Mouse (Mus musculus): ENCODE results near the gene Mad1l1. TPM values are rescaled to one million over a fixed set of nuclear protein-coding genes. Genes with fewer than 3 reads are reported as not detected.
"Not testable (repeated sequence)": the region's sequence is repeated elsewhere in the genome, so short reads cannot be mapped to it uniquely, and the experiment has no call there.

Mad1l1 gene
- 25.0 and 26.3 TPM in 2 replicates for polyA plus RNA-seq (2014; fragmentation: Nextera tagmentation; extraction: Ambion mirVana)

DNA sequence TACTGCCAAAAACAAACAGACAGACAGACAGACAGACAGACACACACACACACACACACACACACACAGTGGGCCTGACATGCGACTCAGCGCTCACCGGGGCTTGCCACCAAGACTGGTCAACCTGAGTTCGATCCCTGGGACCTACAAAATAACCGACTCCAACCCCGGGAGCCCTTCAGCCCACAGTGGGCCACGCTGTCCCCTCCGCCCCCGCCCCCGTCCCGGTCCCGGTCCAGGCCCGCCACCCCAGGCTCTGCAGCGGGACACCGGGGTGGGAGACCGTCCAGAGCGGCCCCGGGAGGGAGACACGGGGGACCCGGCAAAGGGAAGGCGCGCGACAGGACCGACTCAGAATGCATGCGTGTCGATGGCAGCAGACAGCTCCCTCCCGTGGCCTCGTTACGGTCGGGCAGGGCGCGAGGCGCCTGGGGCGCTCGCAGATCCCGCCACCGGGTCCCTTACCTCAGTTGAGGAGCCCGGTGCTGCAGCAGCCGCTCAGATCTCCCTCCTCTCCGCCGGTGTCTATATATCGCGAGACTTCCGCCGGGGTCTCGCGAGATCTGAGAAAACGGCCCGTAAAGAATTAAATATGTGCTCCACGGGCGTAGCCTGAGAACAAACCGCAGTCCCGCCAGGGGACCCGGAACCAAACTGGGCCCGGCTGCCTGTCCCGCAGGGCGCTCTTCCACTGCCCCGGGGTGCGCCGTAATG is at the start of gene Mad1l1, which contains the start of gene Nudt1:
Mad1l1 (minus strand) TSS at position 511 of the 714 bp plus-strand sequence.
Nudt1 (plus strand) TSS at position 615 of the 714 bp plus-strand sequence.
- Histone ChIP-seq H3K9ac (ENCODE audit: low read depth, low read length) (peak within 1 kb of the TSS; percentile 99), H3K27me3 (ENCODE audit: control insufficient read depth, insufficient read depth, low read length) (no peaks in the 10 kb centered on the region), H3K9me3 (replicated peaks; ENCODE audit: control insufficient read depth, low read length) (no peaks in the 10 kb centered on the region), H3K27ac (ENCODE audit: low read depth, low read length) (peak within 1 kb of the TSS; percentile 82), H3K4me3 (ENCODE audit: low read depth, low read length) (peak within 1 kb of the TSS; percentile 83), H3K4me1 (ENCODE audit: control insufficient read depth, insufficient read depth, low read length) (peaks cover 8% of the 10 kb centered on the region), H3K36me3 (ENCODE audit: control insufficient read depth, insufficient read depth, low read length) (no peaks in the 10 kb centered on the region), H3K4me2 (peak within 1 kb of the TSS; percentile 85)
- under 1% methylated on average over 60 of the region's 60 CpGs for WGBS (ENCODE audit: insufficient replicate concordance)
- ATAC-seq (replicated peaks; ENCODE audit: insufficient number of reproducible peaks, low FRiP score, low TSS enrichment) = peak; percentile 87

DNA sequence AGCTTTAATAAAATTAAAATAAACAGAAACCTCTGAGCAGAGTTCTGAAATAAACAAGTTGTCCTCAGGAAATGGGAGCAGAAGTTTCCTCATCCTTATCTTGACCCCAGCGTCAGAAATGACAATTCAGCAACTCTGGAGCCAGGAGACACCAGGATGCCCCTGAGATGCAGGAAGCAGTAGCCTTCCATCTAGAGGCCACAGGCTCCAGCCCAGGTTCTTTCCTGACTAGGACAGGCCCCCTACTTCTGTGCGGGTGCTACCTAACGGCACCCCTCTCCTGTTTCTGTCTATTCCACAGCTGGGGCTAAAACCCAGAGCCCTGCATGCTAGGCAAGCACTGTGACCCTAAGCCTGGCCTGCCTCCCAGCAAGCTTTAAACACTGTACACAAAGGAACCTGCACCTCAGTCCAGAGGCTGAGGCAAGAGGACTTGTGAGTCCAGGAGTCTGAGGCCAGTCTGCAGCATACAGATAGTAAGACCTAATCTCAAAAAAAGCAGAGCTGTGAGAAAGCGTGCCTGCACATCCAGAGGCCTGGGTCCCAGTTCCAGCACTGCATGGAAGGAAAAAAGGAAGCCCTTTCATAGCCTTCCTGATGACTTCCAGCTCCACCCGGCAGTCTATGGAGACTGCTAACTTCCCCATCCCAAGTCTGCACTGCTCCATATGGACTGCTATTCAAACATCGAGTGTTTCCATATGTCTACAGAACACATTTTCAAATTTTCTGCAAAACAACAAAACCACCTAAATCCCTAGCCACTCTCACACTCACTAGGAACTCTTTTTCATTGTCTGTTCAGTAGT is 49.3 kb upstream of the Mad1l1 start:
- ATAC-seq (replicated peaks; ENCODE audit: insufficient number of reproducible peaks, low FRiP score, low TSS enrichment) = no peak
- H3K9ac ChIP-seq (ENCODE audit: low read depth, low read length) = peak overlapping the region; percentile 46; the same call in 1 of the 2 replicates
- no peaks in the 10 kb centered on the region for H3K36me3 ChIP-seq (ENCODE audit: control insufficient read depth, insufficient read depth, low read length)
- H3K27me3 ChIP-seq (ENCODE audit: control insufficient read depth, insufficient read depth, low read length) = no peaks in the 10 kb centered on the region
- 56% methylated on average over 6 of the region's 6 CpGs for whole genome bisulfite sequencing (ENCODE audit: insufficient replicate concordance)
- H3K4me1 ChIP-seq (ENCODE audit: control insufficient read depth, insufficient read depth, low read length) = peaks cover 11% of the 10 kb centered on the region
- H3K4me3 ChIP-seq (ENCODE audit: low read depth, low read length) = no peak overlapping the region
- H3K27ac ChIP-seq (ENCODE audit: low read depth, low read length) = peak overlapping the region; percentile 71
- H3K9me3 ChIP-seq (replicated peaks; ENCODE audit: control insufficient read depth, low read length) = no peaks in the 10 kb centered on the region
- H3K4me2 ChIP-seq = no peak overlapping the region

- no peaks in the 10 kb centered on the region for H3K36me3 ChIP-seq (ENCODE audit: control insufficient read depth, insufficient read depth, low read length)
- no peak overlapping the region for H3K27ac ChIP-seq (ENCODE audit: low read depth, low read length)
- peaks cover 11% of the 10 kb centered on the region for H3K4me1 ChIP-seq (ENCODE audit: control insufficient read depth, insufficient read depth, low read length)
- WGBS (ENCODE audit: insufficient replicate concordance) = 56% methylated on average over 2 of the region's 2 CpGs
- no peak overlapping the region for H3K9ac ChIP-seq (ENCODE audit: low read depth, low read length)
- no peak overlapping the region for H3K4me2 ChIP-seq
- ATAC-seq (replicated peaks; ENCODE audit: insufficient number of reproducible peaks, low FRiP score, low TSS enrichment) = no peak
- H3K27me3 ChIP-seq (ENCODE audit: control insufficient read depth, insufficient read depth, low read length) = no peaks in the 10 kb centered on the region
- H3K9me3 ChIP-seq (replicated peaks; ENCODE audit: control insufficient read depth, low read length) = no peaks in the 10 kb centered on the region
- H3K4me3 ChIP-seq (ENCODE audit: low read depth, low read length) = no peak overlapping the region
Observed at GRCm38 (mm10) chr5:140369466-140369865, 48.1 kb upstream of the Mad1l1 start.

DNA sequence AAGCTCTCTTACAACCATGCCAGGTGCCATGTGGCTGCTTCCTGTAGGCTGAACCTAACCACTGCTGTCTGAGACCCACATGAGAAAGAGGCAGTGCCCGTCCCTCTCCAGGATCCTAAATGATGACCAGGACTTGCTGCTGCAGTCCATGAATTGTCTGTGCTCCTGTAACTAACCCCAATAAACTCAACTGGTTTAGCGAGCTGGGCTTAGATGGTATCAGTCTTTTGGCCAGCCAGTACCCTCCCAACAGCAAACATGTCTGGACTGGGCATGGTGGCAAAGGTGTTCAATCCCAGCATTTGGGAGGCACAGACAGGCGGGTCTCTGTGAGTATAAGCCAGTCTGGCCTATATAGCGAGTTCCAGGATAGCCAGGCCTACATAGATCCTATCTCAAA is 47.6 kb upstream of the Mad1l1 start:
- ATAC-seq (replicated peaks; ENCODE audit: insufficient number of reproducible peaks, low FRiP score, low TSS enrichment) = no peak
- no peak overlapping the region for H3K4me2 ChIP-seq
- H3K4me1 ChIP-seq (ENCODE audit: control insufficient read depth, insufficient read depth, low read length) = peaks cover 11% of the 10 kb centered on the region
- H3K9ac ChIP-seq (ENCODE audit: low read depth, low read length) = no peak overlapping the region
- H3K4me3 ChIP-seq (ENCODE audit: low read depth, low read length) = no peak overlapping the region
- no peaks in the 10 kb centered on the region for H3K27me3 ChIP-seq (ENCODE audit: control insufficient read depth, insufficient read depth, low read length)
- no peak overlapping the region for H3K27ac ChIP-seq (ENCODE audit: low read depth, low read length)
- no peaks in the 10 kb centered on the region for H3K9me3 ChIP-seq (replicated peaks; ENCODE audit: control insufficient read depth, low read length)
- no peaks in the 10 kb centered on the region for H3K36me3 ChIP-seq (ENCODE audit: control insufficient read depth, insufficient read depth, low read length)
- WGBS (ENCODE audit: insufficient replicate concordance) = 93% methylated on average over 4 of the region's 4 CpGs

- H3K4me1 ChIP-seq (ENCODE audit: control insufficient read depth, insufficient read depth, low read length) = peaks cover 11% of the 10 kb centered on the region
- not testable (repeated sequence) for H3K27me3 ChIP-seq (ENCODE audit: control insufficient read depth, insufficient read depth, low read length); H3K4me2 ChIP-seq; H3K36me3 ChIP-seq (ENCODE audit: control insufficient read depth, insufficient read depth, low read length); H3K27ac ChIP-seq (ENCODE audit: low read depth, low read length); H3K9ac ChIP-seq (ENCODE audit: low read depth, low read length); H3K4me3 ChIP-seq (ENCODE audit: low read depth, low read length); ATAC-seq (replicated peaks; ENCODE audit: insufficient number of reproducible peaks, low FRiP score, low TSS enrichment); H3K9me3 ChIP-seq (replicated peaks; ENCODE audit: control insufficient read depth, low read length)
- 89% methylated on average over 2 of the region's 2 CpGs for WGBS (ENCODE audit: insufficient replicate concordance)
Observed at GRCm38 (mm10) chr5:140368126-140368525, 46.8 kb upstream of the Mad1l1 start.

DNA sequence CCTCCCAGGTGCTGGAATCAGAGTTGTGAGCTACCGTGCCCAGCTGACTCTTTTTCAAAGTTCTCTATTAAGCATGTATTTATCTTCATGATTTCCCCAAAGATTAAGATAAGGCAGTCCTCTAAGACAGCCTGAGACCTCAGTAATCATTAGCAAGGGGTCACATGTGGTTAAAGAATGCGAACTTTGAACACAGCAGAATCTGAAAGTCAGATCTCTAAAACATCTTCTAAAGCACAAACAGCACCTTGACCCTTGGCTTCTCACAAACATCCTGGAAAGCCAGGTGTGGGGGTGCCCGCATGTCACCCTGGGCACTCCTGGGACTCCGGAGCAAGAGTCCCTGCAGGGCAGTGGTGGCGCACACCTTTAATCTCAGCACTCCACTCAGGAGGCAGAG is 43.1 kb upstream of the Mad1l1 start:
- Histone ChIP-seq H3K4me1 (ENCODE audit: control insufficient read depth, insufficient read depth, low read length) (0 out of 2 replicates have a peak, but pooled peaks cover under 1% of the 10 kb centered on the region), H3K27ac (ENCODE audit: low read depth, low read length) (no peak overlapping the region), H3K9ac (ENCODE audit: low read depth, low read length) (no peak overlapping the region), H3K4me3 (ENCODE audit: low read depth, low read length) (no peak overlapping the region), H3K27me3 (ENCODE audit: control insufficient read depth, insufficient read depth, low read length) (no peaks in the 10 kb centered on the region), H3K9me3 (replicated peaks; ENCODE audit: control insufficient read depth, low read length) (no peaks in the 10 kb centered on the region), H3K36me3 (ENCODE audit: control insufficient read depth, insufficient read depth, low read length) (no peaks in the 10 kb centered on the region), H3K4me2 (no peak overlapping the region)
- WGBS (ENCODE audit: insufficient replicate concordance) = 89% methylated on average over 5 of the region's 5 CpGs
- no peak for ATAC-seq (replicated peaks; ENCODE audit: insufficient number of reproducible peaks, low FRiP score, low TSS enrichment)

DNA sequence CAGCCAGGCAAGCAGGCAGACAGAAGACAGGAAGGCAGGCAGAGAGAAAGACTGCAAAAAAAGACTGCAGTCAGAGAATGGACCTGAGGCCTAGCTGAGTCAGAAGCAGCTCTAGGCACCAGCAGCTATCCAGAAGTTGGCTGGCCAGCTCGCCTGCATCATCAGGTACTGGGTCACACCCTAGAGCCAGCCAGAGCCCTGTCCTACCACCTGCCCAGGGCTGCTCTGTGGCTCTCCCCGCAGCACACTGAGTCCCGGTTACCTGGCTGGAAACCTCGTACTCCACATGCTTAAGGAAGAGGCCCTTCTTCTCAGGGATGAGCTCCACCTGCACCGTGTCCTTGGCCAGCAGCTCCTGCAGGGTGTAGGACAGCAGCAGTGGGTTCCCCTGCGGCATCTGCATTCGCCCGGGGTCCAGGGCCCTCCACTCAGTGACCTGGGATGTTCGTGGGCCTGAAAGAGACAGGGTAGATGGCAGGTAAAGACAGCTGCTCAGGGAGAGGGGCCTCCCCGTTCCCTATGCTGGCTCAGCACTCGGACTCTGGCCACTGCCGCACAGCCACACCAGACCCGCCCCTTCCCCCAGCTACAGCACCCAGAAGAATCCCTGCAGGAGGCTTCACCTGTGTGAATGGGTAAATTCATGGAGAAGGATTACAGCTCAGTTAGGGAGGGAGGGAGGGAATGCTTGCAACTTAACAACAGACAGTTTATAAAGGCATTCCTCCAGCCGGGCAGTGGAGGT is 38.8 kb upstream of the Mad1l1 start:
- no peak overlapping the region for H3K4me3 ChIP-seq (ENCODE audit: low read depth, low read length)
- 82% methylated on average over 14 of the region's 14 CpGs for WGBS (ENCODE audit: insufficient replicate concordance)
- no peak overlapping the region for H3K9ac ChIP-seq (ENCODE audit: low read depth, low read length)
- no peaks in the 10 kb centered on the region for H3K4me1 ChIP-seq (ENCODE audit: control insufficient read depth, insufficient read depth, low read length)
- no peak overlapping the region for H3K4me2 ChIP-seq
- no peaks in the 10 kb centered on the region for H3K9me3 ChIP-seq (replicated peaks; ENCODE audit: control insufficient read depth, low read length)
- no peak overlapping the region for H3K27ac ChIP-seq (ENCODE audit: low read depth, low read length)
- no peaks in the 10 kb centered on the region for H3K27me3 ChIP-seq (ENCODE audit: control insufficient read depth, insufficient read depth, low read length)
- H3K36me3 ChIP-seq (ENCODE audit: control insufficient read depth, insufficient read depth, low read length) = peaks cover 11% of the 10 kb centered on the region
- ATAC-seq (replicated peaks; ENCODE audit: insufficient number of reproducible peaks, low FRiP score, low TSS enrichment) = no peak

GRCm38 (mm10) chr5:140357466-140357865 is 36.1 kb upstream of the Mad1l1 start:
- WGBS (ENCODE audit: insufficient replicate concordance) = 83% methylated on average over 3 of the region's 3 CpGs

More at GRCm38 (mm10) chr5:140357466-140357865, 36.1 kb upstream of the Mad1l1 start:
- ATAC-seq (replicated peaks; ENCODE audit: insufficient number of reproducible peaks, low FRiP score, low TSS enrichment) = no peak
- H3K36me3 ChIP-seq (ENCODE audit: control insufficient read depth, insufficient read depth, low read length) = peaks cover 30% of the 10 kb centered on the region
- no peak overlapping the region for H3K9ac ChIP-seq (ENCODE audit: low read depth, low read length)
- 0 out of 2 replicates have a peak, but pooled peaks cover 2% of the 10 kb centered on the region for H3K9me3 ChIP-seq (replicated peaks; ENCODE audit: control insufficient read depth, low read length)
- H3K27me3 ChIP-seq (ENCODE audit: control insufficient read depth, insufficient read depth, low read length) = no peaks in the 10 kb centered on the region
- no peaks in the 10 kb centered on the region for H3K4me1 ChIP-seq (ENCODE audit: control insufficient read depth, insufficient read depth, low read length)
- no peak overlapping the region for H3K4me3 ChIP-seq (ENCODE audit: low read depth, low read length)
- no peak overlapping the region for H3K27ac ChIP-seq (ENCODE audit: low read depth, low read length)
- H3K4me2 ChIP-seq = no peak overlapping the region

All from heart, embryonic 11.5 days (tissue).